Mouse (Mus musculus): Measurements from ENCODE around the gene Itga7. TPM values are rescaled to one million over a fixed set of nuclear protein-coding genes. Genes with fewer than 3 reads are reported as not detected.

Gene Itga7
- polyA plus RNA-seq, 1 experiment from 2014 or later, result 2.1 TPM

- Histone ChIP-seq H3K27me3 (ENCODE audit: insufficient read depth, low read length) (peaks cover 22% of the 10 kb centered on the region), H3K4me2 (no peak overlapping the region), H3K27ac (ENCODE audit: low read depth) (no peak overlapping the region), H3K9ac (no peak overlapping the region), H3K36me3 (ENCODE audit: insufficient read depth) (no peaks in the 10 kb centered on the region), H3K4me3 (ENCODE audit: low read depth, low read length) (no peak overlapping the region), H3K9me3 (ENCODE audit: low read depth, low read length) (no peaks in the 10 kb centered on the region), H3K4me1 (ENCODE audit: insufficient read depth) (no peaks in the 10 kb centered on the region)
- ATAC-seq (ENCODE audit: insufficient read depth) (no peak), DNase-seq (peak; percentile 31)
- 26% methylated on average over 4 of the region's 4 CpGs for WGBS
- TF ChIP-seq CTCF (IDR thresholded peaks at IDR 0.05; ENCODE audit: low read depth), result no peak
Observed at GRCm38 (mm10) chr10:128928356-128928755, 5.3 kb upstream of the Itga7 start.

- TF ChIP-seq CTCF (IDR thresholded peaks at IDR 0.05; ENCODE audit: low read depth), result no peak
- no peak overlapping the region for H3K4me3 ChIP-seq (ENCODE audit: low read depth, low read length)
- ATAC-seq (ENCODE audit: insufficient read depth), result peak; percentile 12; the same call in 1 of the 2 replicates
- WGBS, result 36% methylated on average over 7 of the region's 7 CpGs
- peaks cover 37% of the 10 kb centered on the region for H3K27me3 ChIP-seq (ENCODE audit: insufficient read depth, low read length)
- H3K9ac ChIP-seq, result no peak overlapping the region
- no peak overlapping the region for H3K4me2 ChIP-seq
- H3K9me3 ChIP-seq (ENCODE audit: low read depth, low read length), result no peaks in the 10 kb centered on the region
- no peak overlapping the region for H3K27ac ChIP-seq (ENCODE audit: low read depth)
- DNase-seq, result peak; percentile 55
- no peaks in the 10 kb centered on the region for H3K4me1 ChIP-seq (ENCODE audit: insufficient read depth)
- H3K36me3 ChIP-seq (ENCODE audit: insufficient read depth), result no peaks in the 10 kb centered on the region
Observed at GRCm38 (mm10) chr10:128929638-128930378, 3.8 kb upstream of the Itga7 start.

GRCm38 (mm10) chr10:128931441-128931840 lies 2.2 kb upstream of the Itga7 start:
- no peak overlapping the region for H3K27ac ChIP-seq (ENCODE audit: low read depth)
- no peak overlapping the region for H3K4me2 ChIP-seq
- no peak overlapping the region for H3K9ac ChIP-seq
- DNase-seq (no peak), ATAC-seq (ENCODE audit: insufficient read depth) (no peak)
- 47% methylated on average over 2 of the region's 2 CpGs for WGBS
- H3K4me1 ChIP-seq (ENCODE audit: insufficient read depth), result no peaks in the 10 kb centered on the region
- TF ChIP-seq CTCF (IDR thresholded peaks at IDR 0.05; ENCODE audit: low read depth), result no peak
- H3K36me3 ChIP-seq (ENCODE audit: insufficient read depth), result no peaks in the 10 kb centered on the region
- H3K4me3 ChIP-seq (ENCODE audit: low read depth, low read length), result no peak overlapping the region
- H3K27me3 ChIP-seq (ENCODE audit: insufficient read depth, low read length), result peaks cover 48% of the 10 kb centered on the region
- H3K9me3 ChIP-seq (ENCODE audit: low read depth, low read length), result no peaks in the 10 kb centered on the region

GRCm38 (mm10) chr10:128933976-128934721 lies 531 bp downstream of the Itga7 start:
- Histone ChIP-seq H3K4me1 (ENCODE audit: insufficient read depth) (no peaks in the 10 kb centered on the region), H3K27me3 (ENCODE audit: insufficient read depth, low read length) (peaks cover 48% of the 10 kb centered on the region), H3K4me2 (peak overlapping the region; percentile 72), H3K36me3 (ENCODE audit: insufficient read depth) (no peaks in the 10 kb centered on the region), H3K4me3 (ENCODE audit: low read depth, low read length) (peak overlapping the region; percentile 41), H3K9ac (peak overlapping the region; percentile 30), H3K9me3 (ENCODE audit: low read depth, low read length) (no peaks in the 10 kb centered on the region), H3K27ac (ENCODE audit: low read depth) (no peak overlapping the region)
- ATAC-seq (ENCODE audit: insufficient read depth), result 0 out of 2 replicates have a peak, but pooled peaks have one; percentile 8
- 5% methylated on average over 21 of the region's 21 CpGs for WGBS
- DNase-seq, result no peak
- TF ChIP-seq CTCF (IDR thresholded peaks at IDR 0.05; ENCODE audit: low read depth), result no peak

GRCm38 (mm10) chr10:128934997-128935787 lies 1.6 kb downstream of the Itga7 start:
- Histone ChIP-seq H3K4me1 (ENCODE audit: insufficient read depth) (no peaks in the 10 kb centered on the region), H3K4me3 (ENCODE audit: low read depth, low read length) (no peak overlapping the region), H3K4me2 (0 out of 2 replicates have a peak overlapping the region, but pooled peaks have one; percentile 1), H3K9me3 (ENCODE audit: low read depth, low read length) (no peaks in the 10 kb centered on the region), H3K27me3 (ENCODE audit: insufficient read depth, low read length) (peaks cover 48% of the 10 kb centered on the region), H3K9ac (no peak overlapping the region), H3K27ac (ENCODE audit: low read depth) (no peak overlapping the region), H3K36me3 (ENCODE audit: insufficient read depth) (no peaks in the 10 kb centered on the region)
- DNase-seq (no peak), ATAC-seq (ENCODE audit: insufficient read depth) (no peak)
- WGBS, result 61% methylated on average over 7 of the region's 7 CpGs
- TF ChIP-seq CTCF (IDR thresholded peaks at IDR 0.05; ENCODE audit: low read depth), result peak; percentile 18; the same call in 1 of the 2 replicates

DNA sequence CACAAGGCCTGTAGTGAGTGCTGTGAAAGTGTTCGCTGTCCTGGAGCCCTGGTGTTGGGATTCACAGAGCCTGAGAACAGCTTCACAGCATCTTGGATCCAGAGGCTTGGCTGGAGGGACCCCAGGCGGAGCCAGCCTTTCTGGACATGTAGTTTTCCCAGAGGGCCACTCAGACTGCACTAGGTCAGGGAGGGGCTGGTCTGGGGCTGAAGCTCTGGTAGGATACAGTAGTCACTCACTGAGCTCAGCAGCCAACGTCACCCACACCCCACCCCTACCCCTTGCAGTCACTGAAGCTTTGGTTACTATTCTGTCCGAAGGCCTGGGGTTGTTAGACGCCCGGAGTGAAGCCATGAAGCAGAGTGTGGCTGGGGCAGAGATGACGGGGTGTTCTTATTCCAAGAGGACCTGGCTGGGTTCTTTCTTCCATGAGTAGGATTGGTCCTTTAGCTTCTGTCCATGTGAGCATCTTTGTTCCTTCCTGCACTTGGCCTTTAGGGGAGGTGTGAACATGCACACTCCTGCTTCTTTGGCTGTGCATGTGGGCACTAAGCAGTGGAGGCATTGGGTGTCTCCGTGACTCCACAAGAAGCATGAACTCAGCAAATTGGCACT lies 2.3 kb downstream of the Itga7 start:
- TF ChIP-seq CTCF (IDR thresholded peaks at IDR 0.05; ENCODE audit: low read depth), result no peak
- Histone ChIP-seq H3K27ac (ENCODE audit: low read depth) (no peak overlapping the region), H3K9ac (no peak overlapping the region), H3K4me1 (ENCODE audit: insufficient read depth) (no peaks in the 10 kb centered on the region), H3K36me3 (ENCODE audit: insufficient read depth) (no peaks in the 10 kb centered on the region), H3K4me2 (no peak overlapping the region), H3K27me3 (ENCODE audit: insufficient read depth, low read length) (peaks cover 48% of the 10 kb centered on the region), H3K9me3 (ENCODE audit: low read depth, low read length) (no peaks in the 10 kb centered on the region), H3K4me3 (ENCODE audit: low read depth, low read length) (no peak overlapping the region)
- WGBS, result 70% methylated on average over 8 of the region's 8 CpGs
- ATAC-seq (ENCODE audit: insufficient read depth), result no peak
- no peak for DNase-seq

Data from lung, embryonic 14.5 days (tissue).